ENCODE assay signal across 8 mouse cellular contexts in genomic region chr12:74320318-74320717, GRCm38 (mm10). TPM values are rescaled to one million over a fixed set of nuclear protein-coding genes. Genes with fewer than 3 reads are reported as not detected.
DNase-seq lines count a peak whose midpoint lies in the region; ATAC-seq and TF ChIP-seq lines count a peak whose summit lies in the region.

No protein-coding gene starts in this region.

- H3K9me3 ChIP-seq in kidney, embryonic 14.5 days (ENCODE audit: control insufficient read depth, low read length), result no peaks in the 10 kb centered on the region
- H3K9me3 ChIP-seq in embryonic facial prominence, embryonic 14.5 days (ENCODE audit: control insufficient read depth, low read length), result no peaks in the 10 kb centered on the region
- no peaks in the 10 kb centered on the region for H3K9me3 ChIP-seq in liver, embryonic 11.5 days (ENCODE audit: control insufficient read depth, low read length)

- no peaks in the 10 kb centered on the region for H3K27me3 ChIP-seq in kidney, embryonic 14.5 days (ENCODE audit: control insufficient read depth, insufficient read depth, low read length)
- no peaks in the 10 kb centered on the region for H3K27me3 ChIP-seq in embryonic facial prominence, embryonic 14.5 days (replicated peaks; ENCODE audit: control insufficient read depth, insufficient read depth, low read length)
- no peaks in the 10 kb centered on the region for H3K27me3 ChIP-seq in kidney, adult 2 months (replicated peaks; ENCODE audit: control insufficient read depth, insufficient read depth, low read length)
- no peaks in the 10 kb centered on the region for H3K27me3 ChIP-seq in liver, embryonic 11.5 days (replicated peaks; ENCODE audit: control insufficient read depth, insufficient read depth, low read length)

- H3K36me3 ChIP-seq in kidney, embryonic 14.5 days (ENCODE audit: control insufficient read depth, insufficient read depth, low read length), result no peaks in the 10 kb centered on the region
- H3K36me3 ChIP-seq in embryonic facial prominence, embryonic 14.5 days (ENCODE audit: control insufficient read depth, insufficient read depth, low read length), result no peaks in the 10 kb centered on the region
- no peaks in the 10 kb centered on the region for H3K36me3 ChIP-seq in kidney, adult 2 months (ENCODE audit: control insufficient read depth, insufficient read depth, low read length)
- H3K36me3 ChIP-seq in liver, embryonic 11.5 days (ENCODE audit: control insufficient read depth, insufficient read depth, low read length), result no peaks in the 10 kb centered on the region

- ATAC-seq in kidney, embryonic 14.5 days (ENCODE audit: low FRiP score, low TSS enrichment), result no peak
- ATAC-seq in embryonic facial prominence, embryonic 14.5 days (ENCODE audit: low read depth), result no peak
- ATAC-seq in liver, embryonic 11.5 days (replicated peaks; ENCODE audit: low FRiP score), result 0 out of 2 replicates have a peak, but pooled peaks have one; percentile 23
- ATAC-seq in neutrophil, adult 5-6 weeks (ENCODE audit: extremely low read depth, insufficient number of reproducible peaks, low FRiP score, poor library complexity, severe bottlenecking), result 0 out of 2 replicates have a peak, but pooled peaks have one; percentile 23

- no peak overlapping the region; the same call in 1 of the 2 replicates for H3K4me2 ChIP-seq in kidney, embryonic 14.5 days (replicated peaks; ENCODE audit: low read depth, low read length)
- H3K4me2 ChIP-seq in embryonic facial prominence, embryonic 14.5 days (ENCODE audit: low read depth, low read length), result no peak overlapping the region
- no peak overlapping the region for H3K4me2 ChIP-seq in liver, embryonic 11.5 days

- no peaks in the 10 kb centered on the region for H3K4me1 ChIP-seq in kidney, embryonic 14.5 days (ENCODE audit: control insufficient read depth, insufficient read depth, low read length)
- H3K4me1 ChIP-seq in embryonic facial prominence, embryonic 14.5 days (ENCODE audit: control insufficient read depth, insufficient read depth, low read length), result no peaks in the 10 kb centered on the region
- no peaks in the 10 kb centered on the region for H3K4me1 ChIP-seq in kidney, adult 2 months (ENCODE audit: control insufficient read depth, insufficient read depth, low read length)
- no peaks in the 10 kb centered on the region for H3K4me1 ChIP-seq in liver, embryonic 11.5 days (replicated peaks; ENCODE audit: control insufficient read depth, insufficient read depth, low read length)

- no peak overlapping the region for H3K4me3 ChIP-seq in kidney, embryonic 14.5 days (ENCODE audit: low read length)
- no peak overlapping the region for H3K4me3 ChIP-seq in embryonic facial prominence, embryonic 14.5 days (ENCODE audit: low read depth, low read length)
- no peak overlapping the region for H3K4me3 ChIP-seq in kidney, adult 2 months (ENCODE audit: insufficient read depth, low read depth, low read length)
- no peak overlapping the region for H3K4me3 ChIP-seq in liver, embryonic 11.5 days (ENCODE audit: low read depth, low read length)

- 16% methylated on average over 10 of the region's 10 CpGs for WGBS in kidney, embryonic 14.5 days
- 14% methylated on average over 10 of the region's 10 CpGs for WGBS in embryonic facial prominence, embryonic 14.5 days
- 7% methylated on average over 10 of the region's 10 CpGs for WGBS in kidney, adult 2 months
- WGBS in liver, embryonic 11.5 days, result 21% methylated on average over 10 of the region's 10 CpGs

- H3K9ac ChIP-seq in kidney, embryonic 14.5 days (ENCODE audit: low read depth, low read length), result no peak overlapping the region
- no peak overlapping the region for H3K9ac ChIP-seq in embryonic facial prominence, embryonic 14.5 days (ENCODE audit: low read depth, low read length)
- no peak overlapping the region for H3K9ac ChIP-seq in liver, embryonic 11.5 days (ENCODE audit: low read depth, low read length)

- no peak overlapping the region for H3K27ac ChIP-seq in kidney, embryonic 14.5 days (ENCODE audit: low read depth, low read length)
- H3K27ac ChIP-seq in embryonic facial prominence, embryonic 14.5 days (replicated peaks; ENCODE audit: low read depth, low read length), result no peak overlapping the region
- no peak overlapping the region for H3K27ac ChIP-seq in kidney, adult 2 months (ENCODE audit: insufficient read depth, low read depth, low read length)
- H3K27ac ChIP-seq in liver, embryonic 11.5 days (ENCODE audit: low read depth, low read length), result no peak overlapping the region

- no peak for TF ChIP-seq POLR2A in kidney, adult 2 months (IDR thresholded peaks at IDR 0.05; ENCODE audit: low read depth, low read length)

- TF ChIP-seq CTCF in kidney, adult 2 months (conservative IDR thresholded peaks at IDR 0.05; ENCODE audit: insufficient read depth, insufficient read length, low read depth, low read length), result peak; percentile 89

- peak; percentile 63 for DNase-seq in kidney, adult 18-20 months
- peak; percentile 56 for DNase-seq in adrenal gland, postnatal 25 days
- DNase-seq in embryonic facial prominence, embryonic 14.5 days (ENCODE audit: low spot score), result peak; percentile 81
- DNase-seq in kidney, adult 2 months, result peak; percentile 55
- peak; percentile 52 for DNase-seq in liver, embryonic 11.5 days (ENCODE audit: low spot score)
- peak; percentile 41 to 54 for DNase-seq in thymus, postnatal 36 days

RNA-seq across cellular contexts. Expression of gene Gm11042, which starts 4.1 kb away (rescaled TPM):
- polyA plus RNA-seq in kidney, embryonic 14.5 days (2014; fragmentation: Nextera tagmentation; extraction: Ambion mirVana), result not detected in 2 replicates
- not detected in 2 replicates for total RNA-seq in adrenal gland, postnatal 25 days (2021)
- not detected in 2 replicates for polyA plus RNA-seq in embryonic facial prominence, embryonic 14.5 days (2014; fragmentation: Nextera tagmentation; extraction: Ambion mirVana)
- polyA plus RNA-seq in kidney, adult 2 months (2012; rRNA removed), result not detected in 2 replicates
- not detected in 2 replicates for polyA plus RNA-seq in liver, embryonic 11.5 days (2014; fragmentation: Nextera tagmentation; extraction: Ambion mirVana)
- not detected in 2 replicates for total RNA-seq in neutrophil, adult 5-6 weeks (2017)

Comparison
In these comparisons a context has a peak if more than half of its experiments do, and no peak if none do; other contexts are left out.
1. ATAC-seq: peak in liver, embryonic 11.5 days (single experiment) and neutrophil, adult 5-6 weeks (single experiment); none in kidney, embryonic 14.5 days (single experiment) and embryonic facial prominence, embryonic 14.5 days (single experiment).
2. Peak in every context shown above with its lines, with median percentiles within 50 percentile points of each other: DNase-seq.